Mouse (Mus musculus) cerebellum, adult 2 months (tissue): ENCODE results near the gene Spdl1. TPM values are rescaled to one million over a fixed set of nuclear protein-coding genes. Genes with fewer than 3 reads are reported as not detected.

Source experiments
- DNase-seq, 2 experiments: peaks; one replicate each; pipeline ENCODE4 v3.0.0; 2021
- H3K27ac ChIP-seq: fragments of 200-500 bp; 2 replicates; pipeline ENCODE4 v1.5.1; 2012; ENCODE audit warnings: low read length, control low read depth, inconsistent platforms; ENCODE audit not compliant: insufficient read depth
- H3K27me3 ChIP-seq: fragments of 200-500 bp; 2 replicates; pipeline ENCODE4 v1.6.1; 2012; ENCODE audit warnings: inconsistent platforms, mild to moderate bottlenecking, low read length, moderate library complexity; ENCODE audit not compliant: control insufficient read depth, insufficient read depth
- H3K4me1 ChIP-seq: fragments of 200-500 bp; 2 replicates; pipeline ENCODE4 v1.6.1; 2011; ENCODE audit warnings: low read length; ENCODE audit not compliant: control insufficient read depth, insufficient read depth
- H3K4me3 ChIP-seq: fragments of 200-500 bp; replicated peaks from 2 replicates; pipeline ENCODE3; 2011; ENCODE audit warnings: mild to moderate bottlenecking, low read depth, low read length, control low read depth; ENCODE audit not compliant: insufficient read depth
- CTCF ChIP-seq: fragments of 200-500 bp; IDR thresholded peaks from 2 replicates; pipeline ENCODE4 v1.5.1; 2011; ENCODE audit warnings: low read depth, mild to moderate bottlenecking, control low read depth, low read length, moderate library complexity, borderline replicate concordance; ENCODE audit not compliant: insufficient read depth
- POLR2A ChIP-seq: fragments of 200-500 bp; IDR thresholded peaks from 2 replicates; pipeline ENCODE4 v1.6.1; 2011; ENCODE audit warnings: low read length, control low read depth, borderline replicate concordance; ENCODE audit not compliant: insufficient read depth
- WGBS: fragments of 180-500 bp; shearing (Covaris S2); methylation state at CpG from one replicate; pipeline ENCODE4 v1.1.7; 2018; 5-methylcytosine and 5-hydroxymethylcytosine counted together
- polyA plus RNA-seq: library from polyadenylated mRNA; depleted of rRNA; stranded (reverse); fragments of >200 nt; gene quantifications from 2 replicates; pipeline ENCODE4 v1.2.3, GENCODE M21; 2012; rRNA removed

Gene Spdl1
- polyA plus RNA-seq, 1 experiment = 0.49 TPM

DNA sequence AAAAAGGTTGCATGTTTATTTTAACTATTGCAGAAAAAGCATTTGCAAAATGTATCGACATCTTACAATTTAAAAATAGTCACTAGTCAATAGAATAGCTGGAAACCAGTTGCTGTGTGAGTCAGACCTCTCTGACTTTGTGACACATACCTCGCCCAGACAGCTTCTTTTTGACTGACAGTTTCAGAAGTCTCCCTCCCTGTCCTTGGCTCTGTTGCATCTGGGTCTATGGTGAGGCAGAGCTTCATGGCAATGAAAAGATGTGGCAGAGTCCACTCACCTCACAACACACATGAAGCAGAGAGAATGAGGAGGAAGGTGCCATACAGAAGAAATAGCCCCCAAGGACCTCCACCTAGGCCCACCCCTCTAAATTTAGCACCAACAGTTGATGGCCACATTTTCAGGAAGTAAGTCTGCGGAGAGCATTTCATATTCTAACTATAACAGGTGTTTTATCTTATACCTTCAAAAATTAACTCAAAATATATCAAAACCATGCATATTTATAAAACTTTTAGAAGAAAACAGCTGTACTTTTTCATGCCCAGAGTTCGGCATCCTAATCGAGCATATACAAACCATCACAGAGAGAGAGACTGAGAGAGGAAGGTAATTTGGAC is 69.6 kb downstream of the Spdl1 start:
- Histone ChIP-seq H3K4me3 (no peak overlapping the region), H3K27me3 (no peaks in the 10 kb centered on the region; the same call in 1 of the 2 replicates), H3K27ac (no peak overlapping the region), H3K4me1 (no peaks in the 10 kb centered on the region)
- TF ChIP-seq POLR2A = no peak
- no peak for TF ChIP-seq CTCF
- DNase-seq = no peak
- WGBS = 76% methylated on average over 5 of the region's 5 CpGs

DNA sequence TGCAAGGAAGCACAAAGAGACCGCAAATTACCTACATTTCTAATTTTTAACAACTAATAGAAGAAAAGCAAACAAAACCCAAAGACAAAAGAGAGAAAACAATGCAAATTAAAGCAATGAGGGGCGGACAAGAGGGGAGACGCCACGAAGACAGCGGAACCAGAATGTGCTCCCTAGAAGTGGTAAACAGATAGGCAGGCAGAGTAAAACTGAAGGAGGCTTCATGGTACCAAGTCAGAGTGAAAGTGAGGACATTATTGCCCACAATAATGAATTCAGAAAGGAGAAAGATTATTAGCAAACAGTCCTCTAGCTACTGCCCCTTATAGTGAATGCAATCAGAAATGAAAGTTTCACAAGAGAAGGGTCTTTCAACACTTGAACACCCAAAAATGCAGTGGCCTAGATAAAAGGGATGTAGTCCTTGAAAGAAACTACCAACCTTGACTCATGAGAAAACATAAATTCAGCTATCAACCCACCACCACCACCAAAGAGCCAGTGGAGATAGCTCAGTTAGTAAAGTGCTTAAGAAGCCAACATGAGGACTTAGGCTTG is 70.8 kb downstream of the Spdl1 start:
- WGBS = 88% methylated on average over 5 of the region's 5 CpGs

DNA sequence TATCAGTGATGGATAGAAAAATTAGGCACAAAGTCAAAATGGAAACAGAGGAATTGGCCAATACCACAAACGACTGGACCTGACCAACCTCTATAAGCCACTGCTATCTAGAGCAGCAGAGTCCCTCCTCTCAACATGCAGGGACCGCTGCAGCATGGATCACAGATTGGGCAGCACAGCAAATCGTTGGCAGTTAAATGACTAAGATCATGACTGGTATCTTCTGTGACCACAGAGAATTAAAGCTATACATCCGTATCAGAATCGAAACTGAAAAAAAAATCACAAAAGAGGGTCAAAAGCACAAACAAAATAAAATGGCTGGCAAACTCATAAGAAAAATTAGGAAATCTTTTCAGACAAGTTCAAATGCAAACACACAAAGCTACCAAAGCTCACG is 71.3 kb downstream of the Spdl1 start:
- no peak overlapping the region for H3K4me3 ChIP-seq
- no peaks in the 10 kb centered on the region for H3K4me1 ChIP-seq
- no peaks in the 10 kb centered on the region; the same call in 1 of the 2 replicates for H3K27me3 ChIP-seq
- WGBS = 85% methylated on average over 6 of the region's 6 CpGs
- H3K27ac ChIP-seq = no peak overlapping the region
- no peak for DNase-seq
- TF ChIP-seq POLR2A = no peak
- no peak for TF ChIP-seq CTCF

More for the DNA sequence above, 70.8 kb downstream of the Spdl1 start:
- TF ChIP-seq POLR2A = no peak
- no peak for TF ChIP-seq CTCF
- no peak for DNase-seq
- Histone ChIP-seq H3K27me3 (no peaks in the 10 kb centered on the region; the same call in 1 of the 2 replicates), H3K4me1 (no peaks in the 10 kb centered on the region), H3K27ac (no peak overlapping the region), H3K4me3 (no peak overlapping the region)

DNA sequence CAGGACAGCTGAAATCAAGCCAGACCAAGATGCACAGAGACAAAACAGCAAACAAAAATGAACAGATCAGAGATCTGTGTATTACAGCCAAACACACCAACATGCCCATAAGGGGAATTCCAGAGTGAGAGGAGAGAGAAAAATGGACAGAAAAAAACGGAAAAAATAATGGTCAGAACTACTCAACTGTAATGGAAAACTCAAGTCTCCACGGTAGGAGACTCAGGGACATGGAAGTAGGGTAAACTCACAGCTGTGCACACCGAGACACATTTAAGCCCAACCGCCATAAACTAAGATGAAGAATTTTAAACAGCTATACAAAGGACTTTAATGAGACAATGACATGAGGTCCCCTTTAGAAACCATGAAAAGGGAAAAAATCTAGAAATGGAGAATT is 73.9 kb downstream of the Spdl1 start:
- DNase-seq = no peak
- no peak for TF ChIP-seq CTCF
- no peak for TF ChIP-seq POLR2A
- no peaks in the 10 kb centered on the region; the same call in 1 of the 2 replicates for H3K27me3 ChIP-seq
- no peak overlapping the region for H3K27ac ChIP-seq
- H3K4me1 ChIP-seq = no peaks in the 10 kb centered on the region
- 79% methylated on average over 4 of the region's 4 CpGs for WGBS
- H3K4me3 ChIP-seq = no peak overlapping the region

Other genes starting within 250 kb of the Spdl1 start
- 0.54 and 0.69 TPM in 2 replicates for gene Dock2, start 49.7 kb downstream of the Spdl1 start, polyA plus RNA-seq